Mouse (Mus musculus) limb, embryonic 13.5 days (tissue): ENCODE results near the gene Tomm6. TPM values are rescaled to one million over a fixed set of nuclear protein-coding genes. Genes with fewer than 3 reads are reported as not detected.

Experiments
- polyA plus RNA-seq: library from polyadenylated mRNA; unstranded; fragments of >200 nt; fragmentation: Nextera tagmentation; extraction: Ambion mirVana; gene quantifications from 2 replicates; pipeline ENCODE4 v1.2.1, GENCODE M21; 2015

Tomm6 gene
- polyA plus RNA-seq, 1 experiment from 2014 or later, result 363 TPM

Other genes with a start within 250 kb of the Tomm6 start
- gene Taf8, start 186.1 kb downstream of the Tomm6 start, polyA plus RNA-seq, result 34.6 and 34.9 TPM in 2 replicates
- 392 and 402 TPM in 2 replicates for gene Ccnd3, start 183.3 kb downstream of the Tomm6 start, polyA plus RNA-seq
- gene Bysl, start 76.9 kb downstream of the Tomm6 start, polyA plus RNA-seq, result 26.6 and 28.6 TPM in 2 replicates
- gene Med20, start 76.8 kb downstream of the Tomm6 start, polyA plus RNA-seq, result 50.6 and 52.2 TPM in 2 replicates
- gene Gm20517, start 76.8 kb downstream of the Tomm6 start, polyA plus RNA-seq, result 1.8 and 2.2 TPM in 2 replicates
- gene Usp49, start 57.7 kb downstream of the Tomm6 start, polyA plus RNA-seq, result 5.6 and 7.4 TPM in 2 replicates
- gene Frs3, start 644 bp upstream of the Tomm6 start, polyA plus RNA-seq, result 6.3 TPM in 2 replicates
- gene Gm21981, start 6.1 kb upstream of the Tomm6 start, polyA plus RNA-seq, result 0.37 and 0.52 TPM in 2 replicates
- 0.42 and 0.91 TPM in 2 replicates for gene Prickle4, start 6.3 kb upstream of the Tomm6 start, polyA plus RNA-seq
- 0.14 and 0.43 TPM in 2 replicates for gene Pgc, start 38.5 kb upstream of the Tomm6 start, polyA plus RNA-seq
- gene Tfeb, start 48.6 kb upstream of the Tomm6 start, polyA plus RNA-seq, result 8.8 and 9.1 TPM in 2 replicates
- 30.9 and 33.9 TPM in 2 replicates for gene Mdfi, start 146.3 kb upstream of the Tomm6 start, polyA plus RNA-seq
- gene Foxp4, start 236.3 kb upstream of the Tomm6 start, polyA plus RNA-seq, result 25.9 and 30.2 TPM in 2 replicates